Mouse (Mus musculus) intestine, postnatal 0 days (tissue): Measurements from ENCODE around the gene Pmis2. TPM values are rescaled to one million over a fixed set of nuclear protein-coding genes. Genes with fewer than 3 reads are reported as not detected.

Source experiments
- ATAC-seq: fragments of 200-750 bp; cut with Nextera tagmentation; 2 replicates; pipeline ENCODE4 v1.8.0; 2017; ENCODE audit warnings: mild to moderate bottlenecking, moderate TSS enrichment, moderate library complexity
- H3K27ac ChIP-seq: fragments of 300-500 bp; sonication (generic); 2 replicates; pipeline ENCODE4 v1.5.1; 2014; ENCODE audit warnings: mild to moderate bottlenecking, low read depth, low read length, moderate library complexity
- H3K27me3 ChIP-seq: fragments of 300-500 bp; sonication (generic); replicated peaks from 2 replicates; pipeline ENCODE4 v1.6.1; 2014; ENCODE audit warnings: low read length, mixed read lengths; ENCODE audit not compliant: control insufficient read depth, insufficient read depth
- H3K36me3 ChIP-seq: fragments of 300-500 bp; sonication (generic); 2 replicates; pipeline ENCODE4 v1.6.1; 2014; ENCODE audit warnings: mild to moderate bottlenecking, moderate library complexity; ENCODE audit not compliant: control insufficient read depth, insufficient read depth
- H3K4me1 ChIP-seq: fragments of 300-500 bp; sonication (generic); replicated peaks from 2 replicates; pipeline ENCODE4 v1.6.1; 2014; ENCODE audit warnings: antibody characterized with exemption, low read length, mixed read lengths; ENCODE audit not compliant: control insufficient read depth, insufficient read depth
- H3K4me2 ChIP-seq: fragments of 300-500 bp; sonication (generic); replicated peaks from 2 replicates; pipeline ENCODE4 v1.6.1; 2014; ENCODE audit warnings: low read depth, mild to moderate bottlenecking, moderate library complexity
- H3K4me3 ChIP-seq: fragments of 300-500 bp; sonication (generic); 2 replicates; pipeline ENCODE4 v1.5.1; 2014; ENCODE audit warnings: low read depth, low read length
- H3K9ac ChIP-seq: fragments of 300-500 bp; sonication (generic); 2 replicates; pipeline ENCODE4 v1.6.1; 2014; ENCODE audit warnings: mild to moderate bottlenecking, low read depth, low read length
- H3K9me3 ChIP-seq: fragments of 300-500 bp; sonication (generic); 2 replicates; pipeline ENCODE4 v1.6.1; 2016; ENCODE audit warnings: mixed run types; ENCODE audit not compliant: control insufficient read depth
- CTCF ChIP-seq: sonication (generic); IDR thresholded peaks from 2 replicates; pipeline ENCODE4 v1.5.1; 2016; ENCODE audit warnings: low read depth, mild to moderate bottlenecking, control low read depth, antibody characterized with exemption, moderate library complexity
- WGBS: fragments of 180-500 bp; shearing (Covaris S2); extraction: QIAGEN DNeasy Blood & Tissue Kit; methylation state at CpG from one replicate; pipeline ENCODE4 v1.1.7; 2014; 5-methylcytosine and 5-hydroxymethylcytosine counted together
- polyA plus RNA-seq: library from polyadenylated mRNA; unstranded; fragments of >200 nt; fragmentation: Nextera tagmentation; extraction: Ambion mirVana; gene quantifications from 2 replicates; pipeline ENCODE4 v1.2.1, GENCODE M21; 2015

Gene Pmis2
- polyA plus RNA-seq, 1 experiment from 2014 or later, result not detected

GRCm38 (mm10) chr7:30678263-30678975 is 7.0 kb upstream of the Pmis2 start:
- WGBS, result 65% methylated on average over 5 of the region's 5 CpGs
- no peak overlapping the region for H3K4me2 ChIP-seq
- ATAC-seq, result no peak
- peak; percentile 45 for TF ChIP-seq CTCF
- H3K36me3 ChIP-seq, result no peaks in the 10 kb centered on the region
- no peak overlapping the region for H3K9ac ChIP-seq
- H3K4me1 ChIP-seq, result no peaks in the 10 kb centered on the region
- H3K9me3 ChIP-seq, result no peaks in the 10 kb centered on the region
- no peak overlapping the region for H3K27ac ChIP-seq
- no peak overlapping the region for H3K4me3 ChIP-seq
- no peaks in the 10 kb centered on the region for H3K27me3 ChIP-seq

DNA sequence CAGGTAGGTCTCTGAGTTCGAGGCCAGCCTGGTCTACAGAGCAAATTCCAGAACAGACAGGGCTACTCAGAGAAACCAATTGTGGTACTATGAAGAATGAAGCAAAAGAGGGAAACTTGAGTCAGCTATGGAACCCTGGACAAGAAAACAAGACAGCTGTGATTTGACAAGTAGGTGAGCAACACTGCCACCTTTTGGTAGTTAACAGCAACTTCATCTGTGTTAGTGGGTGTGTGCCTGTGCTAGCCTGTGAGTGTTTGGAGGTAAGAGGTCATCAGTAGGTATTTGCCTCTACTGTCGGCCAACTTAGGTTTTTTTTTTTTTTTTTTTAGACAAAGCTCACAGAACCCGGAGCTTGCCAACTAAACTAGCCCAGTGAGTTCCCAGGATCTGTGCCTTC is 2.2 kb downstream of the Pmis2 start:
- no peaks in the 10 kb centered on the region for H3K9me3 ChIP-seq
- H3K4me3 ChIP-seq, result no peak overlapping the region
- no peak for ATAC-seq
- H3K9ac ChIP-seq, result no peak overlapping the region
- TF ChIP-seq CTCF, result peak; percentile 72
- 37% methylated on average over 3 of the region's 3 CpGs for WGBS
- no peak overlapping the region for H3K4me2 ChIP-seq
- H3K36me3 ChIP-seq, result no peaks in the 10 kb centered on the region
- 0 out of 2 replicates have a peak, but pooled peaks cover 6% of the 10 kb centered on the region for H3K4me1 ChIP-seq
- no peak overlapping the region for H3K27ac ChIP-seq
- no peaks in the 10 kb centered on the region for H3K27me3 ChIP-seq

GRCm38 (mm10) chr7:30665321-30665720 is 6.1 kb downstream of the Pmis2 start:
- Histone ChIP-seq H3K4me1 (0 out of 2 replicates have a peak, but pooled peaks cover 6% of the 10 kb centered on the region), H3K27me3 (no peaks in the 10 kb centered on the region), H3K36me3 (0 out of 2 replicates have a peak, but pooled peaks cover 1% of the 10 kb centered on the region), H3K9ac (peak overlapping the region; percentile 59), H3K9me3 (no peaks in the 10 kb centered on the region), H3K27ac (no peak overlapping the region), H3K4me3 (peak overlapping the region; percentile 67), H3K4me2 (peak overlapping the region; percentile 94)
- WGBS, result 7% methylated on average over 11 of the region's 11 CpGs
- ATAC-seq, result peak; percentile 32; the same call in 1 of the 2 replicates
- TF ChIP-seq CTCF, result no peak

- no peak within 1 kb of the TSS for H3K27ac ChIP-seq
- H3K36me3 ChIP-seq, result peaks cover 8% of the 10 kb centered on the region; the same call in 1 of the 2 replicates
- no peaks in the 10 kb centered on the region for H3K9me3 ChIP-seq
- H3K4me3 ChIP-seq, result peak within 1 kb of the TSS; percentile 67
- no peaks in the 10 kb centered on the region for H3K27me3 ChIP-seq
- under 1% methylated on average over 34 of the region's 34 CpGs for WGBS
- H3K4me2 ChIP-seq, result peak within 1 kb of the TSS; percentile 94
- H3K9ac ChIP-seq, result peak within 1 kb of the TSS; percentile 59
- no peak for TF ChIP-seq CTCF
- ATAC-seq, result peak; percentile 89
- H3K4me1 ChIP-seq, result 0 out of 2 replicates have a peak, but pooled peaks cover 6% of the 10 kb centered on the region
These were observed 6.7 kb downstream of the Pmis2 start, which contains the start of gene Haus5 for GRCm38 (mm10) chr7:30664529-30665200. TSS of gene Haus5 (minus strand) at chr7:30664994.

GRCm38 (mm10) chr7:30649591-30650540 is 21.5 kb downstream of the Pmis2 start, which contains the start of gene Rbm42:
TSS of gene Rbm42 (minus strand) at chr7:30650317.
- no peaks in the 10 kb centered on the region for H3K4me1 ChIP-seq
- H3K4me2 ChIP-seq, result peak within 1 kb of the TSS; percentile 93
- no peak for TF ChIP-seq CTCF
- H3K9ac ChIP-seq, result peak within 1 kb of the TSS; percentile 93
- H3K27ac ChIP-seq, result peak within 1 kb of the TSS; percentile 37; the same call in 1 of the 2 replicates
- no peaks in the 10 kb centered on the region for H3K9me3 ChIP-seq
- peaks cover 41% of the 10 kb centered on the region for H3K36me3 ChIP-seq
- peak within 1 kb of the TSS; percentile 83 for H3K4me3 ChIP-seq
- ATAC-seq, result peak; percentile 99
- no peaks in the 10 kb centered on the region for H3K27me3 ChIP-seq
- WGBS, result 1% methylated on average over 59 of the region's 59 CpGs
